Mouse (Mus musculus): ENCODE measurements around the gene Fcgr2b.

DNA sequence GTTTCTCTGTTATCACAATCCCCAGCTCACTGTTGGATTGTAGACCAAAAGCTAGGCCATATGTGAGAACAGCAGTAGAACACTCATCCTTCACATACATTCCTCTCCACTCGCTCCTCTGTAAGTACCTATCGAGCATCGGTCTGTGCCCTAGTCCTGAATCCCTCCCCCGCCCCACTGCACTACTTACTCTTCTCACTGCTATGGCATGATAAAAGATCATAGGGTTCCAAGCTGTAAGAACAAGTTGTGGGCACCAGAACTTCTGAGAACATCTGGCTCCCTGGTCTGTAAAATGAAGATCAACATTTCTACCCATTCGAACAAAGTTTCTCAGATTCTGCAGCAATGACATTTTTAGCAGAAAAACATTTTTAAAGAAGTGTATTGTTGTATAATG, at the start of gene Fcgr2b:
- no peak for TF ChIP-seq CTCF (IDR thresholded peaks at IDR 0.05; ENCODE audit: borderline replicate concordance, insufficient read depth, low read depth, low read length)
- no peak for TF ChIP-seq POLR2A (IDR thresholded peaks at IDR 0.05; ENCODE audit: borderline replicate concordance, insufficient read depth, low read length)
